Mouse (Mus musculus): ENCODE data around the gene Pcna.

The Pcna gene

GRCm38 (mm10) chr2:132247539-132248313, 5.4 kb downstream of the Pcna start, which contains the start of gene Tmem230:
Gene Tmem230, minus strand, starts transcription at chr2:132247807.
- in situ Hi-C loops (cut with MboI; ENCODE audit: low pct_unique_long_range_greater_than_20kb in 1 of 2, low sequenced_read_pairs in 2 of 2, unreplicated experiment in 1 of 2) = loop anchor here (10.0 to 25.0 kb wide), 4 partner anchors 113 to 423 kb away; no protein-coding TSS in a partner anchor

- in situ Hi-C loops (cut with MboI; ENCODE audit: low pct_unique_long_range_greater_than_20kb in 1 of 2, low sequenced_read_pairs in 2 of 2, unreplicated experiment in 1 of 2) = loop anchor here (5.0 to 25.0 kb wide), 6 partner anchors 106 to 419 kb away; no protein-coding TSS in a partner anchor
These were observed 9.7 kb downstream of the Pcna start for GRCm38 (mm10) chr2:132243370-132243769.

DNA sequence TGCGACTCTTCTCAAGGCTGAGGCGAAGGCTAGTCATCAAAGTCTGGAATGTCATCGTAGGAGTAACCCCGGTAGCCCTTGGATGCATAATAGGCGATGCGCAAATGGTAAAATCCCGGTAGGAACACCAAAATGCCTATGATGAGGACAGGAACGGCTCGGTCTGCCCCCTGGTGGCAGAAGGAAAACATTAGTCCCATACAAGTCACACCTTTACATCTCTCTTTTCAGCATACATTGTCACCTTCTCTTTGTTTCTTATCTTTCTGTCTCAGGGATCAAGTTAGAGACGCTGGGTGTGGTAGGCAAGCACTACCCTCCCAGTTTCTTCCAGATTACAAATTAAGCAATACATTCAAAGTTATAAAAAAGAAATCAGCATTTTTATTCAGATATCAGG, 12.7 kb downstream of the Pcna start:
- in situ Hi-C loops (cut with MboI; ENCODE audit: low pct_unique_long_range_greater_than_20kb in 1 of 2, low sequenced_read_pairs in 2 of 2, unreplicated experiment in 1 of 2) = loop anchor here (5.0 to 25.0 kb wide), 6 partner anchors 103 to 416 kb away; no protein-coding TSS in a partner anchor

DNA sequence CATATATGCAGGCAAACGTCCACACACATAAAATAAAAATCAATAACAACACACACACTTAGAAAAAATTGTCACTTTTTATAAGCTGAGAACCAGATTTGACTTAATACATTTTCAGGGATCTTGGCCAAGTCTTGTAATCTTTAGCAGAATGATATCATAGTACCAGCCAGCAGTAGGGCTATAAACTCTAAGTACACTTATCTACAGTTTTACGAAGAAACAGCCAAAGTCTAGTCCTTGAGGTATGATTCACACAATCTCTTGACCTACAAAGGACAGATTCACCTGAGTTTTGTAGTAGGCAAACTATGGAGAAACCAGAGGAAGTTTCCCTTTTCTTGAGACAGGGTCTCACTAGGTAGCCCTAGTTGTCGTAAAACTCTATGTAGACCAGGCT, 13.7 kb downstream of the Pcna start:
- in situ Hi-C loops (cut with MboI; ENCODE audit: low pct_unique_long_range_greater_than_20kb in 1 of 2, low sequenced_read_pairs in 2 of 2, unreplicated experiment in 1 of 2) = loop anchor here (25.0 kb wide), 2 partner anchors 252 to 402 kb away; no protein-coding TSS in a partner anchor

GRCm38 (mm10) chr2:132235975-132236374, 17.1 kb downstream of the Pcna start:
- in situ Hi-C loops (cut with MboI; ENCODE audit: low pct_unique_long_range_greater_than_20kb in 1 of 2, low sequenced_read_pairs in 2 of 2, unreplicated experiment in 1 of 2) = loop anchor here (25.0 kb wide), 2 partner anchors 249 to 399 kb away; no protein-coding TSS in a partner anchor

DNA sequence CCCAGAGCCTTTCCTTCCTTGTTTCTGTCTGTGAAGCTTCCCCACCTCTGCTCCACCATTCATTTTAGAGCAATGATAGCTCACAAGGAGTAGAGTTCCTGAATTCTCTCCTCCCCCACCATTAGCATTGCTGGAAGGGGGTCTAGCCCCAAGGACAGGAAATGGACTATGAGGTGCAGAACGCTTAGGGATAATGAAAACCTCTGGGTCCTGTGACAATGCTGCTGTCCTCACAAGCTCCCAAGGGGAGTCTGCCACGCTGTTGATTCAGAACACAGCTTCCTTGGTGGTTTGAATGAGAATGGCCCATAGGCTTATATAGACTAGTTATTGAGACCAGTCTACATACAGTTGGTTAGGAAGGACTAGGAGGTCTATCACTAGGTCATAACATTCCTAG, 17.8 kb downstream of the Pcna start:
- in situ Hi-C loops (cut with MboI; ENCODE audit: low pct_unique_long_range_greater_than_20kb in 1 of 2, low sequenced_read_pairs in 2 of 2, unreplicated experiment in 1 of 2) = loop anchor here (25.0 kb wide), 2 partner anchors 248 to 398 kb away; no protein-coding TSS in a partner anchor

DNA sequence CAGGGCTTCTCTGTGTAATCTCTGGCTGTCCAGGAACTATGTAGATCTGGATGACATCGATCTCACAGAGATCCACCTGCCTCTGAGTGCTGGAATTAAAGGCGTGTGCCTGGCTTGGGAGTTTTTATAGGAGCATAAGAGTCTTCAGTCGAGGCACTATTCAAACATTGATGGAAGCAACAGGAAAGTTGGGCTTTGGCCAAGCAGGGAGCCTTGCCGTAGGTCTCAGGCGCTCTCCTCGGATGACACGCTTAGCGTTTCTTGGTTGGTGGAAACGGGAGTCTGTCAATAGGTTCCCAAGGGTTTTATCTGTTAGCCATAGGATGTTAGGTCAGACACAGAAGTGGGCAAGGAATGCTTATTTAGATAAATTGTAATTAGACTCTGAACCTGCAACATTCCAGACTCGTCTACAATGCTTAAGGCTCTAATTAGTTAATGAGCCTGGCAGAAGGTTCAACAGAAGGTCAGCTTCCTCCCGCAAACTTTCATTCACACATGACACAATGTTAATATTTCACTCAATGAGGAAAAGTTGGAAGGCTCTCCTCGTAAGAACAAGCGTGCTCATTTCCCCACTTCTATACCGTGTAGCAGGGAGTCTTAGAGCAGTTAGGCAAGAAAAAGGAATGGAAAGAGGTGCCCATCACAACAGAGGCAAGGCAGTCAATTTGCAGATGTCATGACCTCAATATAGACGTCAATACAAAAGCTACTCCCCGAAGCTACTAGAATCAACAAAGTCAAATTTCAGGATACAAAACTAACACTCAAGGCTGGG, 18.9 kb downstream of the Pcna start:
- in situ Hi-C loops (cut with MboI; ENCODE audit: low pct_unique_long_range_greater_than_20kb in 1 of 2, low sequenced_read_pairs in 2 of 2, unreplicated experiment in 1 of 2) = loop anchor here (25.0 kb wide), 2 partner anchors 247 to 397 kb away; no protein-coding TSS in a partner anchor

DNA sequence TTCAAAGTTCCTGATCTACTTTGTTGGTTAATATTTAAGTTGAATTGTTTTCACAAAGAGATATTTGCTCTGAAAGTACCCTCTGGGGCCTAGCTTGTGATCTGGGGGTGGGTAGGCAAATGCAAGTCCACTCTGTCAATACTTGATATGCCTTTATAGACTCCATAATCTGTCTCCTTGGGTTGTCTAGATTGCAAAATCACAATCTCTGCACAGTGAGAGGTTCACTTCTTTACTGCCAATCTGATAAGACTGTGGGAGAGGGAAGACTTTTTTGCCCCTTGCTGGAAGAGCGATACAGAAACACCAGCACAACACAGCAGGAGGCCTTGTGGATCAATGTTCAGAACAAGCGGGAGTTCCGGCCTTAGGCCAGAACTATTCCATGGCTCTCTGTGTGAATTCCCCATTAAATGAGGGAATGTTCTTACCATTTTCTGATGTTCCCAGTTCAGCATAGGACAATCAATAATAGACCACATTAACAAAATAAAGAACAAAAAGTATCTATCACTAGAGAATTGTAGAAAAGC, 20.6 kb downstream of the Pcna start:
- in situ Hi-C loops (cut with MboI; ENCODE audit: low pct_unique_long_range_greater_than_20kb in 1 of 2, low sequenced_read_pairs in 2 of 2, unreplicated experiment in 1 of 2) = loop anchor here (25.0 kb wide), 2 partner anchors 245 to 395 kb away; no protein-coding TSS in a partner anchor

- in situ Hi-C loops (cut with MboI; ENCODE audit: low pct_unique_long_range_greater_than_20kb in 1 of 2, low sequenced_read_pairs in 2 of 2, unreplicated experiment in 1 of 2) = no loop called here
These were observed 28.8 kb downstream of the Pcna start for GRCm38 (mm10) chr2:132224359-132224758.

DNA sequence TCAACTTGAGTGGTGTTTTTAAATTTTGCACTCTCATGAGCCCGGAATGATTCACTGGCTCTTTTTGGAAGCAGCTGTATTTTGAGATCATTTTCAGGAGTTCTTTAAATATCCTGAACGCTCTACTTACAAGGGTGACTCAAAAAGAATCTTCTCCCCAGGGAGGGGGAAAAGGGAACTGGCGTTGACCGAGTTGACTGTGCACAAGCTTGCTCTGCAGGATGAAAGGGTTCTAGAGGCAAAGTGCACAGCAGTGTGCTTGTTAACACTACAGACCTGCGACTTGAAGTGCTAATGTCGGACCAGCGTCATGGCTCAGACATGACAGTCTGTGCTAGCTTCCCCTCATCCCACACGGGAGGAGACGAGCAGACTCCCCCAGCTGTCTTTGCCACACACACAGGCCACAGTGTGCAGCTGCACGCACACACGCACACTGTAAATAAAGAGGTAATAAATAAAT, 31.5 kb downstream of the Pcna start:
- in situ Hi-C loops (cut with MboI; ENCODE audit: low pct_unique_long_range_greater_than_20kb in 1 of 2, low sequenced_read_pairs in 2 of 2, unreplicated experiment in 1 of 2) = no loop called here

DNA sequence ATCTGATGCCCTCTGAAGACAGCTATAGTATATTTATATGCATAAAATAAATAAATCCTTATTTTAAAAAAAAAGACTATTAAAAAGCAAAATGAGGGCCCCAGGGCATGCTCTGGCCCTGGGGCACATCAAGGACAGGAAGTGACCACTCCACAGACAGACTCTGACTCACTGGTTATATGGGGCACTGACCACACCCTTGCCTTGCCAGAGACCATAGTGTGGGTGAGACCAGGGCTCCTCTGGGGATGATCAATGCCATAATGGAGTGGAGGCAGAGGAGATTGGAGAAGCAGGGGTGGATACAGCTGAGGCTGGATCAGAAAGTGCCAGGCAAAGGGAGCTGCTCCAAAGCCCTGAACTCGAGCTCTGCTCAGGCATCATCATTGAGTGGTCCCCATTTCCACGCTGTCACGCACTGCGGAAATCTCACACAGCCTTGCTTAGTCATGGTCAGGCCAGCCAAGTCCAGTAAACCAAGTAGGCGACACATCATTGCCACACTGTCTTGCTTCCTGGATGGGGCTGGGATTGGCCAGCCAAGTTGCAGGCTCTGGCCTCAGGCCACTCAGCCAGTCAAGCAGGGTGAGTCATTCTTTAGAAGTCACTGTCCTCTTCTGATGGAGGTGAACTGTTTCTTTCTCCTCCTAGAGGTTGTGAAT, 41.0 kb downstream of the Pcna start:
- in situ Hi-C loops (cut with MboI; ENCODE audit: low pct_unique_long_range_greater_than_20kb in 1 of 2, low sequenced_read_pairs in 2 of 2, unreplicated experiment in 1 of 2) = no loop called here

DNA sequence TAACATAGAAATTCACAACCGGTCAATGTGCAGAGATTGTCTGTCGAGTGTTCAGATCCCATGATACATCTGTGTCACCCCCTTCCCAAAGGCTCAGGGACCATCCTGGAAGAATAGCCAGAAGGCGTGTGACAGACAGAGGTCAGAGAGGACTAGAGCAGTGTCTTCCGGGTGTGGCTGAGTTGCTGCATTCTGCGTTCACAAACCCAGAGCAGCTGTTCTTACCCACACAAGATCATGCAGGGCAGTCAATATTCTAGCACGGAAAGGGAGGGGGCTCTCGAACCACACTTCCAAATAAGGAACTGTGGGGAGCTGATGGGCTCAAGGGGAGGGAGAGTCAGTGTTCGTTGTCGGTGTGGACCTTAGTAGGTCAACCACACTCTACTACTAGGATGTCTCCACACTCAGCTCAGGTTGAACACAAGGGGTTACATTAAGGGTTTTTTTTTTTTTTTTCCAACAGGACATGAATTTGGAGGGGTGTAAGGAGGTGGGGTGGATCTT, 42.3 kb downstream of the Pcna start:
- in situ Hi-C loops (cut with MboI; ENCODE audit: low pct_unique_long_range_greater_than_20kb in 1 of 2, low sequenced_read_pairs in 2 of 2, unreplicated experiment in 1 of 2) = no loop called here

DNA sequence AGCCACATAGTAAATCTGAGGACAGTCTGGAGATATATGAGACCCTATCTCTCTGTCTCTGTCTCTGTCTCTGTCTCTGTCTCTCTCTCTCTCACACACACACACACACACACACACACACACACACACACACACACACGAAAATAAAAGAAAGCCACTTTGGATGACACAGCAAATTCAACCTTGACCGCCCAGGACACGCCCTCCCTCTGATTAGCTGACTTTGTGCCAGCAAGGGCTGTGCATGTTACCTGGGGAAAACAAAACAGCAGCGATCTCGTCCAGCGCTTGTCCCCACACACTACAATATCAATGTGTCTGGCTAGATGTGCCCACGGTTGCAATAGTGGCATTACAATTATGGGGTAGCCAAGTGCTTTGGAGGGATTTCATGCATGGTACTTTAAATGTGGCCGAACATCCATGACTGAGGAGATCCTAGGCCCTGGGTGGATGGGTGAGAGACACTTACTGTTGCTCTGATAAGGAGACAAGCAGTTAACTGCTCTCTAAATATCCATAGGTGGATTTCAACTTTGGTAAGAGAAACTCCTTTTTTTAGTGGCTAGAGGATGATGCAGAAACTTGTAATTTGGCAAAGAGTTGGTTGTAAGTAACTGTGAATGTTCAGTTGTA, 44.8 kb downstream of the Pcna start:
- in situ Hi-C loops (cut with MboI; ENCODE audit: low pct_unique_long_range_greater_than_20kb in 1 of 2, low sequenced_read_pairs in 2 of 2, unreplicated experiment in 1 of 2) = no loop called here

GRCm38 (mm10) chr2:132206316-132206881, 46.7 kb downstream of the Pcna start:
- in situ Hi-C loops (cut with MboI; ENCODE audit: low pct_unique_long_range_greater_than_20kb in 1 of 2, low sequenced_read_pairs in 2 of 2, unreplicated experiment in 1 of 2) = no loop called here

DNA sequence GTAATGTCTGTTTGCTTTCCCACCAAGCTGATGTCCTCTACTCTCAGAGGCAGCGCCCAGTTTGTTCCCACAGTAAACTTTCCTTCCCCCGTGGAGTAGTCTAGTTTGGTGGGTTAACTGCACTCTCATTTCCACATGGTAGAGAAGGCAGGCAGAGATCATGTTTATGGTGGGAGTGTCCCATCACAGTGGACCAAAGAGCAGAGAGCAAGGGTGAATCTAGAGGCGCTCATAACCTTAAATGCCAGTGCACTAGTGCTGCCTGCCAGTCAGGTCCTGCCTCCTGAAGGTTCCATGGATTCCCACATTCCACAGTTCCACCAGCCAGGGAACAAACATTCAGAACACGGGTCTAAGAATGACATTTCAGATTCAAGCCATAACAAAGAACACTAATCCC, 47.6 kb downstream of the Pcna start:
- in situ Hi-C loops (cut with MboI; ENCODE audit: low pct_unique_long_range_greater_than_20kb in 1 of 2, low sequenced_read_pairs in 2 of 2, unreplicated experiment in 1 of 2) = no loop called here

DNA sequence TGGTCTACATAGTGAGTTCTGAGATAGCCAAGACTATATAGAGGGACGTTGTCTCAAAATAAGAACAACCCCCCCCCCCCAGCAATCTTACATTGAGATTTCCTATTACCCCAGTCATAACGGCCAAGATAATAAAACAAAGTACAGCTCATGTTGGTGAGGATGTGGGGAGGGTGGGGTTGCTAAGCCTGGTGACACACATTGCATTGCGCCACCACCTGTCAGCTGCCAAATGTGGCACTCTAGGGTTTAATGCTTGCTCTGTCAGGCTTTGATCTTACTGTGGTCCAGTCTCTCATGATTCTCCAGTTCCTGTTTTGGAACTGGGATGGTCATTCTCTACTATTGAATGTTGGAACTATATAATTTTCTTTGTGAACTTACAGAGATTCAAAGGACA, 49.3 kb downstream of the Pcna start:
- in situ Hi-C loops (cut with MboI; ENCODE audit: low pct_unique_long_range_greater_than_20kb in 1 of 2, low sequenced_read_pairs in 2 of 2, unreplicated experiment in 1 of 2) = no loop called here

- in situ Hi-C loops (cut with MboI; ENCODE audit: low pct_unique_long_range_greater_than_20kb in 1 of 2, low sequenced_read_pairs in 2 of 2, unreplicated experiment in 1 of 2) = no loop called here
These were observed 49.9 kb downstream of the Pcna start for GRCm38 (mm10) chr2:132203186-132203585.
